Mouse (Mus musculus): ENCODE results near the gene Ctps. TPM values are rescaled to one million over a fixed set of nuclear protein-coding genes. Genes with fewer than 3 reads are reported as not detected.

Ctps gene
- polyA plus RNA-seq, 1 experiment from 2014 or later, result 38.5 TPM

GRCm38 (mm10) chr4:120511203-120511602 lies 58.9 kb downstream of the Ctps start:
- Histone ChIP-seq H3K4me3 (ENCODE audit: low read depth, low read length) (no peak overlapping the region), H3K9ac (replicated peaks; ENCODE audit: low read depth) (no peak overlapping the region), H3K27me3 (replicated peaks; ENCODE audit: insufficient read depth, low read length) (no peaks in the 10 kb centered on the region), H3K36me3 (ENCODE audit: insufficient read depth, low read length) (peaks cover 18% of the 10 kb centered on the region; the same call in 1 of the 2 replicates), H3K9me3 (ENCODE audit: low read length) (no peaks in the 10 kb centered on the region; the same call in 1 of the 2 replicates), H3K4me1 (ENCODE audit: insufficient read depth, low read depth, low read length) (no peaks in the 10 kb centered on the region), H3K27ac (ENCODE audit: low read length) (no peak overlapping the region), H3K4me2 (replicated peaks; ENCODE audit: low read depth, low read length) (no peak overlapping the region)
- WGBS, result 94% methylated on average over 4 of the region's 4 CpGs
- TF ChIP-seq CTCF (IDR thresholded peaks at IDR 0.05) (no peak), EP300 (IDR thresholded peaks at IDR 0.05) (no peak)
- ATAC-seq (no peak), DNase-seq (ENCODE audit: low spot score) (no peak)

DNA sequence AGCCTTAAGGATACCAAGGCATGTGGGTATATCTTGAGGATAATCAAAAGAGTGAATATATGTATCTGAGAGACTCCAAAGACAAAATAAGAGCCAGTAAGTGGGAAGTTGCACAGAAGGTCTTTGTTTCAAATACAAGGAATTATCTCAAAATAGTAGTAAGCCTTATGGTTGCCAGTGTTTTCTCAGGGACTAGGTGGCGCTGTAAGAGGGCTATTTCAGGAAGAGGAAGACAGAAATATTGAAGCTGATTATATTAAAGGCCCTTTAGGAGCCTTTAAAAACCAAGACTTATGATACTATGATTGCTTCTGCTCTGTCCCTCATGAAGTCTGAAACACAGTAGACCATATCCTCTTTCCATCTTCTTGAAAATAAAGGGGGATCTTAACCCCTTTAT lies 63.1 kb downstream of the Ctps start:
- no peak for DNase-seq (ENCODE audit: low spot score)
- H3K36me3 ChIP-seq (ENCODE audit: insufficient read depth, low read length), result peaks cover 23% of the 10 kb centered on the region; the same call in 1 of the 2 replicates
- WGBS, result 89% methylated on average over 1 of the region's 1 CpGs

More for the DNA sequence above, 63.1 kb downstream of the Ctps start:
- Histone ChIP-seq H3K4me3 (ENCODE audit: low read depth, low read length) (no peak overlapping the region), H3K27me3 (replicated peaks; ENCODE audit: insufficient read depth, low read length) (no peaks in the 10 kb centered on the region), H3K9me3 (ENCODE audit: low read length) (no peaks in the 10 kb centered on the region; the same call in 1 of the 2 replicates), H3K27ac (ENCODE audit: low read length) (no peak overlapping the region), H3K9ac (replicated peaks; ENCODE audit: low read depth) (no peak overlapping the region), H3K4me2 (replicated peaks; ENCODE audit: low read depth, low read length) (no peak overlapping the region), H3K4me1 (ENCODE audit: insufficient read depth, low read depth, low read length) (no peaks in the 10 kb centered on the region)
- TF ChIP-seq CTCF (IDR thresholded peaks at IDR 0.05) (peak; percentile 18; the same call in 1 of the 2 replicates), EP300 (IDR thresholded peaks at IDR 0.05) (no peak)
- ATAC-seq, result no peak

Other genes starting within 250 kb of the Ctps start
- 24.6 and 26.1 TPM in 2 replicates for gene Scmh1, start 165.0 kb downstream of the Ctps start, polyA plus RNA-seq (2015; fragmentation: Nextera tagmentation; extraction: Ambion mirVana)
- gene Slfnl1, start 38.0 kb downstream of the Ctps start, polyA plus RNA-seq (2015; fragmentation: Nextera tagmentation; extraction: Ambion mirVana), result 0.10 TPM in 1 of 2 replicates, not detected in the other
- not detected in 2 replicates for gene Gm8439, start 18.5 kb upstream of the Ctps start, polyA plus RNA-seq (2015; fragmentation: Nextera tagmentation; extraction: Ambion mirVana)
- 3.9 and 4.2 TPM in 2 replicates for gene Cited4, start 96.3 kb upstream of the Ctps start, polyA plus RNA-seq (2015; fragmentation: Nextera tagmentation; extraction: Ambion mirVana)
- gene Kcnq4, start 178.3 kb upstream of the Ctps start, polyA plus RNA-seq (2015; fragmentation: Nextera tagmentation; extraction: Ambion mirVana), result 3.1 and 3.9 TPM in 2 replicates

Data from lung, postnatal 0 days (tissue).